Mouse (Mus musculus): ENCODE measurements around the gene 1700020L24Rik. TPM values are rescaled to one million over a fixed set of nuclear protein-coding genes. Genes with fewer than 3 reads are reported as not detected.

Gene 1700020L24Rik
- total and polyA plus RNA-seq, 3 experiments = 0.60 TPM; not detected in 2

DNA sequence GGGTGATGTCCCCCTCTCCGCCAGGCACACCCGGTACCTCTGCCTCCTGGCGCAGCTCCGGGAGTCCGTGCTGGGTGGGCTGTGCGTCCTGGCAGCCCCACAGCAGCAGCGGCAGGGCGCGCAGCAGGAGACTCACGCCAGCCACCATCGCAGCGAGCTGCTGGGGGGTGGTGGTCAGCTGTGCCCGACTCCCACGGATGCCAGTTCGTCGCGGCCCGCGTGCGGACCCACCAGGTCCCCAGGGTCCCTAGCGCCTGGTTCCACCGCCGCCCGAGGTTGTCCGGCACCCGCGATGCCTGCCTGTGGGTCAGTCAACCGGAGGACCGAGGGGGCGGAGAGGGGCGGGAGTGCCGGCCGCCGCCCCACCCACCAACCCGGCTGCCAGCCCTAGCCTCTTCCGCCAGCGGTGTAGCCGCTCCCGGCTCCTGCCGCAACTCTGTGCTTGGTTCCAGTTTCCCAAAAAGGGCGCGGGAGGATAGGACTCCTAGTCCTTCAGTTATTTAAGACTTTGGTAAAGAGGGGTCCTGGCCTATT is 25.3 kb downstream of the 1700020L24Rik start, which contains the start of gene Mmp28:
Gene Mmp28, minus strand, starts transcription at position 361 of the 534 bp plus-strand sequence.
- no peak within 1 kb of the TSS for H3K9ac ChIP-seq (ENCODE audit: control insufficient read depth, low read depth, low read length, poor library complexity, severe bottlenecking)
- H3K27me3 ChIP-seq (ENCODE audit: control insufficient read depth in 1 of 2, insufficient read depth in 2 of 2, low read length in 2 of 2) = peaks cover 4 to 11% of the 10 kb centered on the region in 2 experiments
- no peak within 1 kb of the TSS for H3K4me3 ChIP-seq (ENCODE audit: control insufficient read depth in 1 of 2, insufficient read depth in 1 of 2, low read depth in 2 of 2, low read length in 2 of 2)
- H3K27ac ChIP-seq (ENCODE audit: control insufficient read depth, low read depth, low read length) = no peak within 1 kb of the TSS
- H3K79me2 ChIP-seq (ENCODE audit: control insufficient read depth, insufficient read depth, low read length, poor library complexity) = no peaks in the 10 kb centered on the region
- H3K9me3 ChIP-seq (replicated peaks; ENCODE audit: insufficient read depth, low read length) = no peaks in the 10 kb centered on the region
- DNase-seq (ENCODE audit: low read depth, low spot score) = no peak
- H3K36me3 ChIP-seq (ENCODE audit: control insufficient read depth in 1 of 2, insufficient read depth in 2 of 2, low read length in 2 of 2) = no peaks in the 10 kb centered on the region
- H3K4me1 ChIP-seq (ENCODE audit: control insufficient read depth in 1 of 2, insufficient read depth in 2 of 2, low read length in 2 of 2) = peaks cover 0 to 7% of the 10 kb centered on the region in 2 experiments; a peak in 1 of 4 replicates
- TF ChIP-seq USF2 (IDR thresholded peaks at IDR 0.05; ENCODE audit: borderline replicate concordance in 1 of 2, insufficient read depth in 1 of 2, low read depth in 1 of 2, low read length in 2 of 2) (no peak), MAFK (IDR thresholded peaks at IDR 0.05; ENCODE audit: borderline replicate concordance, low read depth, low read length) (no peak), HCFC1 (IDR thresholded peaks at IDR 0.05; ENCODE audit: low read depth, low read length) (no peak), CTCF (IDR thresholded peaks at IDR 0.05 in 2 of 3, conservative IDR thresholded peaks at IDR 0.05 in 1 of 3; ENCODE audit: control insufficient read depth in 1 of 3, insufficient read depth in 1 of 3, low read depth in 2 of 3, low read length in 3 of 3, poor library complexity in 1 of 3, severe bottlenecking in 1 of 3) (no peak), POLR2A (IDR thresholded peaks at IDR 0.05; ENCODE audit: control insufficient read depth in 1 of 2, insufficient read depth in 1 of 2, low read depth in 1 of 2, low read length in 2 of 2, poor library complexity in 1 of 2) (no peak), POLR2AphosphoS2 (IDR thresholded peaks at IDR 0.05; ENCODE audit: low read length) (no peak), SMC3 (IDR thresholded peaks at IDR 0.05; ENCODE audit: low read depth, low read length) (no peak), CHD2 (IDR thresholded peaks at IDR 0.05; ENCODE audit: low read length) (no peak), NELFE (IDR thresholded peaks at IDR 0.05; ENCODE audit: low read depth, low read length) (no peak), ZC3H11A (IDR thresholded peaks at IDR 0.05; ENCODE audit: low read depth, low read length) (no peak), RCOR1 (IDR thresholded peaks at IDR 0.05; ENCODE audit: low read depth, low read length) (no peak), NRF1 (IDR thresholded peaks at IDR 0.05; ENCODE audit: insufficient read depth, low read depth, low read length, poor library complexity, severe bottlenecking) (no peak), MXI1 (IDR thresholded peaks at IDR 0.05; ENCODE audit: low read depth, low read length) (no peak), USF1 (IDR thresholded peaks at IDR 0.05; ENCODE audit: low read depth, low read length) (no peak), CHD1 (IDR thresholded peaks at IDR 0.05; ENCODE audit: low read depth, low read length) (no peak), ETS1 (IDR thresholded peaks at IDR 0.05; ENCODE audit: low read depth, low read length) (no peak)

DNA sequence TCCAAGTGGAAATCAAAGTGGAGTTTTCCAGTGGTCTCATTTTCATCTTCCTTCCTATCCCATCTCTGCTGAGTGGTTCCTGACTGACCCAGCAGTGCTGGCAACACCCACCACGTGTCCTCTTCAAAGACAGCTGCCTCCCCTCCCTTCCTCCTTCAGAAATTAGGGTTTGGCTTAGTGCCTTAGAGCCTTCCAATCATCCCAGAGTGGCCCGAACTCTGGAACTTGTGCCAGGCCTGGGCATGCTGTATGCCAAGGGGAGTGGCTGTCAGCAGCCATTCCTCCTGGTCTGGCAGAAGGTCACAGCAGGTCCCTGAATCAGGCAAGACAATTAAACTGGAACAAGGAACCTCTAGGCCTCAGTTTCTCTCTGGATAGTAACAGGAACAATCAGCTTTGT is 28.5 kb downstream of the 1700020L24Rik start:
- H3K27ac ChIP-seq (ENCODE audit: control insufficient read depth, low read depth, low read length) = no peak overlapping the region
- no peak for DNase-seq (ENCODE audit: low read depth, low spot score)
- peaks cover 3 to 4% of the 10 kb centered on the region in 2 experiments for H3K27me3 ChIP-seq (ENCODE audit: control insufficient read depth in 1 of 2, insufficient read depth in 2 of 2, low read length in 2 of 2)
- no peaks in the 10 kb centered on the region for H3K9me3 ChIP-seq (replicated peaks; ENCODE audit: insufficient read depth, low read length)
- no peaks in the 10 kb centered on the region for H3K79me2 ChIP-seq (ENCODE audit: control insufficient read depth, insufficient read depth, low read length, poor library complexity)
- no peak overlapping the region for H3K4me3 ChIP-seq (ENCODE audit: control insufficient read depth in 1 of 2, insufficient read depth in 1 of 2, low read depth in 2 of 2, low read length in 2 of 2)
- H3K9ac ChIP-seq (ENCODE audit: control insufficient read depth, low read depth, low read length, poor library complexity, severe bottlenecking) = no peak overlapping the region
- H3K36me3 ChIP-seq (ENCODE audit: control insufficient read depth in 1 of 2, insufficient read depth in 2 of 2, low read length in 2 of 2) = no peaks in the 10 kb centered on the region
- H3K4me1 ChIP-seq (ENCODE audit: control insufficient read depth in 1 of 2, insufficient read depth in 2 of 2, low read length in 2 of 2) = peaks cover 0 to 4% of the 10 kb centered on the region in 2 experiments; a peak in 1 of 4 replicates
- TF ChIP-seq BHLHE40 (IDR thresholded peaks at IDR 0.05; ENCODE audit: borderline replicate concordance, low read depth, low read length) (no peak), ELF1 (IDR thresholded peaks at IDR 0.05; ENCODE audit: low read depth, low read length) (no peak), MAX (IDR thresholded peaks at IDR 0.05; ENCODE audit: low read length) (no peak), SIN3A (IDR thresholded peaks at IDR 0.05; ENCODE audit: low read length) (no peak), ZNF384 (IDR thresholded peaks at IDR 0.05; ENCODE audit: low read depth, low read length) (no peak), GATA1 (IDR thresholded peaks at IDR 0.05; ENCODE audit: low read depth, low read length) (no peak), TAL1 (IDR thresholded peaks at IDR 0.05; ENCODE audit: low read length) (no peak), JUND (IDR thresholded peaks at IDR 0.05; ENCODE audit: low read depth, low read length) (no peak), EP300 (IDR thresholded peaks at IDR 0.05; ENCODE audit: low read depth in 1 of 2, low read length in 2 of 2) (no peak), MYC (IDR thresholded peaks at IDR 0.05; ENCODE audit: low read depth, low read length) (no peak)
